Mouse (Mus musculus) brain, adult 2 months (tissue): ENCODE measurements around the gene Rpgrip1l.

Source experiments
- DNase-seq: peaks from one replicate; pipeline ENCODE4 v3.0.0; 2011; ENCODE audit warnings: low read depth, low spot score

The Rpgrip1l gene

DNA sequence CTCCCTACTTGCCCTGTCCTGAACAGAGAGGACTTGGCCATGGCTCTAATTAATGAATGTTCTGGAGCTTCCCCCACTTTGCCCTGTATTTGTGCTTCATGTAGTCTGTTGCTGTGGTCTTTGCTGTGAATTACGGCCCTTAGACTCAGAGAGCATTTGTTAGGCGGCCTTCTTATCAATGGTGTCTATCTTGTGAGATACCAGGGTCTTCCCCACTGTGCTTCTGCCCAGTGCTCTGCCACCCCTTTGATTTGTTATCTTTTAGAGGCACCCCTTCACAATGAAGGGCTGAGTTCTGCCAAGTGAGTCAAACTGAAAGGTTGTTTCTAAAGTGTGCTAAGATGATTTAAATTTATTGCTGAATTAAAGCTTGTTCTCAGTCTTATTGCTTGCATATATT, 105.4 kb downstream of the Rpgrip1l start:
- no peak for DNase-seq

GRCm38 (mm10) chr8:91205897-91206296, 107.2 kb downstream of the Rpgrip1l start:
- peak; percentile 18 for DNase-seq

DNA sequence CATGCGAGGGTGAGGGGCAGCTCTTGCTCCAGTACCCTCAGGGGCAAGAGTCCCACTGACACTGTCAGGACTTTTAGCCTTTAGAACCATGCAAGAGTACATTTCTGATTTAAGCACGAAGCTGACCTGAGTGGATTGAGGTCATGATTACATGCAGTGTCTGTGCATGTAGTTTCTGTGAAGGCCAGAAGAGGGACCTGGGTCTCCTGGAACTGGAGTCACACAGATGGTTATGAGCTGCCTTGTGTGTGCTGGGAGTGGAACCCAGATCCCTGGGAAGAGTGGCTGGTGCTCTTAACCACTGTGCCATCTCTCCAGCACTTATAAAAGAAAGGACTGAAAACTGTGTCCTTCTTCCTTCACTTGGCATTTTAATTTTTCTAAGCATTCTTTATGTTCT, 111.9 kb downstream of the Rpgrip1l start:
- DNase-seq = no peak

GRCm38 (mm10) chr8:91199876-91200275, 113.2 kb downstream of the Rpgrip1l start, which contains the start of gene Aktip:
TSS of gene Aktip (minus strand) at chr8:91199976.
- no peak for DNase-seq

GRCm38 (mm10) chr8:91198036-91198435, 115.0 kb downstream of the Rpgrip1l start:
- DNase-seq = no peak

DNA sequence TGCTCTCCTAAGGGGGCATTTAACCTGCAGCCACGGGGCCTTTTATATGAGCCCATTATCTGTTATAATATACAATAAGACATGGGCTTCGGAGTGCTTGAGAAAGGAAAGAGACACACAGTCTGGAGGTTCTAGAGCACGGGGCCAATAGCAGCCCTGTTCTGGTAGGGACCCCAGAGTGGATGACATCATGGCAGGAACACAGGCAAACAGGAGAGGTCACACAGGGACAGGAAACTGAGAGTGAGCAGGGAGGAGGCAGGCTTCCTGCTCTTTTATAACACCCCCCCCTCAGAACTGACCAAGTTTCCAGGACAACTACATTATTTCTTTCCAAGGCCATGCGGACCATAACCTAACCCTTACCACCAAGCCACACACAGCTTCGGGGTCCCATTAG, 115.8 kb downstream of the Rpgrip1l start:
- DNase-seq = no peak

GRCm38 (mm10) chr8:91196661-91197060, 116.4 kb downstream of the Rpgrip1l start:
- DNase-seq = no peak

GRCm38 (mm10) chr8:91194081-91194480, 119.0 kb downstream of the Rpgrip1l start:
- no peak for DNase-seq

GRCm38 (mm10) chr8:91192941-91193340, 120.1 kb downstream of the Rpgrip1l start:
- DNase-seq = no peak

DNA sequence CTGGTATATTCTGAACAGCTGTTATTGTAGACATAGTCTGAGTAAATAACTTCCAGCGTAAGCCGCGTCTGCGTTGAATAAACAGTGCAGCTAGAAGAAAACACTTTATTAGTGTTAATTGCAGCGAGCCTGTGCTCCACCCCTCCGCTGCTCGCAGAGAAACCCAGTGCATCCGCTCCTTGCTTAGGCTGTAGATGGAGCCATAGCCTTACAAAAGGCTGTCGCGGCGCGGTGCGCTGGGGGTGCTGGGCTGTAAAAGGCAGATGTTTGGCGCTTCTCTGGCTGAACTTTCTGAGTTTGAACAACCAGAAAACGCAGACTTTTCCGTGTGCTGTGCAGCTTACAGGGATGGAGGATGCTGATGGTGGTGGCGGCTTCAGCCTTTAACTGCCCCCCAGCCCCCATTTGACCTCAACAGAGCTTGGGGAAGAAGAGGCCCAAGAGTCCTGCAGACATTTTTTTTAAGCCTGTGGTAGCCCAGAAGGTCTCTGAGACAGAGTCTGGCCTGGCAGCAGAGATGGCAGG, 122.2 kb downstream of the Rpgrip1l start:
- peak; percentile 83 for DNase-seq

- DNase-seq = no peak
These were observed 124.9 kb downstream of the Rpgrip1l start for GRCm38 (mm10) chr8:91188152-91188551.

DNA sequence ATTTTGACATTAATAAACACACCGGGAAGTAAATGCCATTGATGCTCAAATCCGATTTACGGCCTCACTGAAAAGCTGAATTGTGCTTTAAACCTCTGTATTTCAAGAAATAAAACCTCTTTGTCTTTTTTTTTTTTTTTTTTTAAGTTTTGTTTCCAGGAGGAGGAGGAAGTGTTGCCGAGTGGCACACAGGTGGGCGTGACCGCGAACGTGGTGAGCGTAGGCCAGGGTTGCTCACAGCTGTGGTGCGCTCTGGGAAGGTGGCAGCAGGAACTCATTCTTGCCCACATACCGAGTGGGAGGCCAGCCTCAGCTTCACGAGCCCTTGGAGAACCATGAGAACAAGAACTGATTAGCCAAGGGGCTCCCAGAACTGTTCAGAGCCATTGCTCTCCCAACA, 126.7 kb downstream of the Rpgrip1l start:
- DNase-seq = peak; percentile 19

- DNase-seq = no peak
These were observed 135.4 kb downstream of the Rpgrip1l start for GRCm38 (mm10) chr8:91177708-91178107.

DNA sequence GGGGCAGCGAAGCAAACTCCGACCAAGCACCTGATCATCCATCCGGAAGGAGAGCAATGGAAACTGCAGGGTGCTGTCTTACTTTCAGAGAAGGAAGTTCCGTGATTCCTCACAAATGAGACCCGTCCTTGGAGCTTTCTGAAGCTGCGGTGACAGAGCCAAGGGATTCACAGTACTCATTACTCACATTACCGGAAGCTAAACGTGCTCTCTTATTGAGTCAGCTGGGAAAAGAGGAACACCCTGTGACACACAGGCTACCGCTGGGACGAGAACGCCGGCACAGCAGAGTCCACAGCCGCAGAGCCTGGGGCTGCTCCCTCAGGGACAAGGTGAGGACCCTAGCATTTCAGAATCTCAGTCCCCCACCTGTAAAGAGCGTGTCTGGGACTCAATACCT, 136.9 kb downstream of the Rpgrip1l start:
- peak; percentile 11 for DNase-seq

DNA sequence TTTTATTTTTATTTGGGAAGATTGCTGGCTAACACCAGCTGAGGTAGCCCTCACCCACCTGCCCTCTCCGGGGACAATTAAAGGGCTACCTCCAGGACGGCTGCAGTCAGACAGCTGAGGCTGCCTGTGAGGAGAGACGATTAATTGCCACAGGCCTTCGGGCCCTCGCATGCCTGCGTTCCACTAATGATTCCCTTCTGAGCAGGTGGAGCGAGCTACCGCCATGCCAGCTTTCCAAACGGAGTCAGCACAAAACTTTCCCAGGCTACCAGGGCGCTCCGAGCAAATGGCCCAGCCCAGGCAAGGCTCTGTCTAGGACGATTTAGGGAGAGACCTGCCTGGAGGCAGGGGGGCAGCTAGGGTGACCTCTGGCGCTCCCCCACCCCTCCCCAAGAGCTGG, 141.5 kb downstream of the Rpgrip1l start:
- no peak for DNase-seq

DNA sequence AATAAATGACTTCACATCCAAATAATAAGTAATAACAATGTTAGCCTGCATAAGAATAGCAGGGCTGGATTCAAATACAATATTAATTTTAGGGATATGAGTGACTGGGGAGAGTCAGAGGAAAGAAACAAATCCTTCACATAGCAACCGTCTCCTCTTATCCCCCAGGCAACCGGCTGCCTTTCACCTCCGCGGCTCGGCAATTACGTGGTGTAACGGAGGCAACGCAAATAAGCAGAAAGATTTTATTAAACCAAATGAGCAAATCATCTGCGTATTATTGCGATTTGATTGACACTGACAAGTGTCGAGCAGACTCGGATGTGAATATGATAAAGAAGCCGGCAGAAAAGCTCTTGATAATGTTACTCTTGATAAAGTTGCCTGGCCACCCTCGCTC, 142.1 kb downstream of the Rpgrip1l start:
- DNase-seq = peak; percentile 36

- no peak for DNase-seq
These were observed 142.9 kb downstream of the Rpgrip1l start for GRCm38 (mm10) chr8:91170152-91170551.
